Mouse (Mus musculus): ENCODE data around the gene Gapvd1. TPM values are rescaled to one million over a fixed set of nuclear protein-coding genes. Genes with fewer than 3 reads are reported as not detected.

The Gapvd1 gene
- polyA plus RNA-seq, 1 experiment, result 42.5 TPM

DNA sequence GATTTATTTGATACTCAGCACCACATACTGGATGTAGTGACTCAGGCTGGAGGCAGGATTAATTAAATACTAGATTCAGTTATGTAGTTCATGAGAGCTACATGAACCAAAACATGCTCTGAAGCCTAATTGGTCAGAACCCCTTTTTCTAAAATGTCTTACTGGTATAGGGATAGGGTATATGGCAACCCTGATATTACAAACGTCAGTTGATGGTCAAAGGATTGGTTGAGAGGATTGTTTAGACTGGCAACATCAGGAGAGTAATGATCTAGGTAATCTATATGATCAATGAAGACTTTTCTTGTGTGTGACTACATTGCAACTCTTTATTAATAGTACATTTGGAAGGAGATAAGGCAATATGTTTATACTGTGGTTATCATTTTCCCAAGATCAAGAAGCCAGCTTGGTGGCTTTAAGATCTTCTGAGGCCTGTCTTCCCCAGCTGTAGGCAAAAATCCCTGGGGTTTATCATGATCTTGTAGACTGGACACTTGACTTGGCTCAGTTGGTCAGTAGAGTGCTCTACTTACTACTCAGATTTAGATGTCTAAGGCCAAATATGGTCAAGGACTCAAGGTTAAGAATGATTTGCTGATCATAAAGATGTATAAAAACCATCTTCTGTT is 22.3 kb upstream of the Gapvd1 start:
- 46% methylated on average over 1 of the region's 1 CpGs for WGBS
- TF ChIP-seq CTCF (IDR thresholded peaks at IDR 0.05; ENCODE audit: control insufficient read depth, insufficient read depth, low read length), result no peak
- TF ChIP-seq POLR2A (IDR thresholded peaks at IDR 0.05; ENCODE audit: borderline replicate concordance, control insufficient read depth, low read depth, low read length), result no peak
- Histone ChIP-seq H3K4me3 (replicated peaks; ENCODE audit: control insufficient read depth, low read depth, low read length) (no peak overlapping the region), H3K27ac (ENCODE audit: control insufficient read depth, insufficient read depth, low read depth, low read length, poor library complexity) (no peak overlapping the region), H3K4me1 (ENCODE audit: control insufficient read depth, insufficient read depth, low read length) (no peaks in the 10 kb centered on the region; the same call in 1 of the 2 replicates)

DNA sequence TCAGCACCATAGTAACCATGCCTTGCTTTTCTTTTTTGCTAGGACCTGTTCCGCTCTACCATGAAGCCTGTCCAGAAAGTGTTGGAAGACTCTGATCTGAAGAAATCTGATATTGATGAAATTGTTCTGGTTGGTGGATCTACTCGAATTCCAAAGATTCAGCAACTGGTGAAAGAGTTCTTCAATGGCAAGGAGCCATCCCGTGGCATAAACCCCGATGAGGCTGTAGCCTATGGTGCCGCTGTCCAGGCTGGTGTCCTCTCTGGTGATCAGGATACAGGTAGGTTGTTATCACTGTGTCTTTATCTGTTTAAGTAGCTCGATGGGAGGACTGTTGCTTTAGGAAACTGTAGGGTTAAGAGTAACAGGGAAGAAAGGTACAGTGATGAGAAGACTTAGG is 19.5 kb upstream of the Gapvd1 start:
- Histone ChIP-seq H3K27ac (ENCODE audit: control insufficient read depth, insufficient read depth, low read depth, low read length, poor library complexity) (no peak overlapping the region), H3K4me1 (ENCODE audit: control insufficient read depth, insufficient read depth, low read length) (no peaks in the 10 kb centered on the region; the same call in 1 of the 2 replicates), H3K4me3 (replicated peaks; ENCODE audit: control insufficient read depth, low read depth, low read length) (no peak overlapping the region)
- TF ChIP-seq CTCF (IDR thresholded peaks at IDR 0.05; ENCODE audit: control insufficient read depth, insufficient read depth, low read length), result no peak
- no peak for TF ChIP-seq POLR2A (IDR thresholded peaks at IDR 0.05; ENCODE audit: borderline replicate concordance, control insufficient read depth, low read depth, low read length)
- WGBS, result 77% methylated on average over 6 of the region's 6 CpGs

DNA sequence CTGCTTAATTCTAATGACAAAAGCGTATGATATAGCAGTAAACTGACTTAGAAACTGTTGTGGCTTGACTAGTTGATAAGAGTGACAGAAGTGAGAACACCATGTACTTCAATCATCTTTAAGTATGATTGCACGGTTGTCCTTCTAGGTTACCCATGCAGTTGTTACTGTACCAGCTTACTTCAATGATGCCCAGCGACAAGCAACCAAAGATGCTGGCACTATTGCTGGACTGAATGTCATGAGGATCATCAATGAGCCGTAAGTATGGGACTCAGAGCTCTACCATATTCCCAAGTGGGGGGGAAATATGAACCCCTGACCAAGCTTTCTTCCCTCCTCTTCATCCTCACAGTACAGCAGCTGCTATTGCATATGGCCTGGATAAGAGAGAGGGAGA is 18.6 kb upstream of the Gapvd1 start:
- H3K4me1 ChIP-seq (ENCODE audit: control insufficient read depth, insufficient read depth, low read length), result no peaks in the 10 kb centered on the region; the same call in 1 of the 2 replicates
- 75% methylated on average over 4 of the region's 4 CpGs for WGBS
- H3K27ac ChIP-seq (ENCODE audit: control insufficient read depth, insufficient read depth, low read depth, low read length, poor library complexity), result no peak overlapping the region
- no peak for TF ChIP-seq POLR2A (IDR thresholded peaks at IDR 0.05; ENCODE audit: borderline replicate concordance, control insufficient read depth, low read depth, low read length)
- TF ChIP-seq CTCF (IDR thresholded peaks at IDR 0.05; ENCODE audit: control insufficient read depth, insufficient read depth, low read length), result no peak
- peak overlapping the region; percentile 25 for H3K4me3 ChIP-seq (replicated peaks; ENCODE audit: control insufficient read depth, low read depth, low read length)

DNA sequence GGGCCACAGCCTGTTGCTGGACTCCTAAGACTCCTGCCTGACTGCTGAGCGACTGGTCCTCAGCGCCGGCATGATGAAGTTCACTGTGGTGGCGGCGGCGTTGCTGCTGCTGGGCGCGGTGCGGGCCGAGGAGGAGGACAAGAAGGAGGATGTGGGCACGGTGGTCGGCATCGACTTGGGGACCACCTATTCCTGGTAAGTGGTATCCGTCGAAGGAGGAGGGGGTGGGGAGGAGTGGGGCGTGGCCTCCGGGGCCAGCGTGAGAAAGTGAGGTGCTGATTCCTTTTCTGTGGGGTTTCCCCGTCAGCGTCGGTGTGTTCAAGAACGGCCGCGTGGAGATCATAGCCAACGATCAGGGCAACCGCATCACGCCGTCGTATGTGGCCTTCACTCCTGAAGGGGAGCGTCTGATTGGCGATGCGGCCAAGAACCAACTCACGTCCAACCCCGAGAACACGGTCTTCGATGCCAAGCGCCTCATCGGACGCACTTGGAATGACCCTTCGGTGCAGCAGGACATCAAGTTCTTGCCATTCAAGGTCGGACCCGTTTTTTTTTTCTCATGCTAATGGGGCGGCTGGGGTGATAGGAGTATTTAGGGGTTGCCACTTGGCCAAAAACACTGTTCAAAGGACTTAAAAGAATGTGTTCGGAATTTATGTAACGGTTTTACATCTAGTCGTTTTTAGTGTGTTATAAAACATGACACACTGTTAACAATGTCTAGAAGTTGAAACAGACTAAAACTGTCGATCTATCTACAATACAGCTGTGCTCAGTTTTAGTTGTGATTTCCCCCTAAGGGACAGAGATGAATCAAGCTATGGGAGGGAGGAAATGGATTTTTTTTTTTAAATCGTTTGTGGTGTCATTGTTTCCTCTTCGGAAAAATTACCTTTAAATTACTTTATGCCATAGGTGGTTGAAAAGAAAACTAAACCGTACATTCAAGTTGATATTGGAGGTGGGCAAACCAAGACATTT is 17.5 kb upstream of the Gapvd1 start:
- H3K27ac ChIP-seq (ENCODE audit: control insufficient read depth, insufficient read depth, low read depth, low read length, poor library complexity), result peak overlapping the region; percentile 93
- H3K4me3 ChIP-seq (replicated peaks; ENCODE audit: control insufficient read depth, low read depth, low read length), result peak overlapping the region; percentile 93
- no peaks in the 10 kb centered on the region; the same call in 1 of the 2 replicates for H3K4me1 ChIP-seq (ENCODE audit: control insufficient read depth, insufficient read depth, low read length)
- WGBS, result under 1% methylated on average over 50 of the region's 50 CpGs
- TF ChIP-seq POLR2A (IDR thresholded peaks at IDR 0.05; ENCODE audit: borderline replicate concordance, control insufficient read depth, low read depth, low read length) (peak; percentile 45; the same call in 1 of the 2 replicates), CTCF (IDR thresholded peaks at IDR 0.05; ENCODE audit: control insufficient read depth, insufficient read depth, low read length) (no peak)

DNA sequence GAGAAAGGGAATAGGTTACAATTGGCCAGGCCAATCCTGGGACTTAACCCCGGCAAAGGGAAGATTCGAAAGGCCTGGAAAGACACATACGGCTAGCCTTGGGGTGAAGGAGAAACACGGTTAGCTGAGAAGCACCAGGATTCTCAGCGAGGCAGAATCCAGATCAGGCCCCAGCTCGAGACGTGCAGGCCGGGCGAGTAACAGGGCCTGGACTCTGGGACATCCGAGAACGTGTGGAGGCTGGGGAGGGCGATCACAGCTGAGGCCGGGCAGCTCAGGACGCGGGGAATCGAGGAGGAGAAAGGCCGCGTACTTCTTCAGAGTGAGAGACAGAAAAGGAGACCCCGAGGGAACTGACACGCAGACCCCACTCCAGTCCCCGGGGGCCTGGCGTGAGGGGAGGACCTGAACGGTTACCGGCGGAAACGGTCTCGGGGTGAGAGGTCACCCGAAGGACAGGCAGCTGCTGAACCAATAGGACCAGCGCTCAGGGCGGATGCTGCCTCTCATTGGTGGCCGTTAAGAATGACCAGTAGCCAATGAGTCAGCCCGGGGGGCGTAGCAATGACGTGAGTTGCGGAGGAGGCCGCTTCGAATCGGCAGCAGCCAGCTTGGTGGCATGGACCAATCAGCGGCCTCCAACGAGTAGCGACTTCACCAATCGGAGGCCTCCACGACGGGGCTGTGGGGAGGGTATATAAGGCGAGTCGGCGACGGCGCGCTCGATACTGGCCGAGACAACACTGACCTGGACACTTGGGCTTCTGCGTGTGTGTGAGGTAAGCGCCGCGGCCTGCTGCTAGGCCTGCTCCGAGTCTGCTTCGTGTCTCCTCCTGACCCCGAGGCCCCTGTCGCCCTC is 16.6 kb upstream of the Gapvd1 start, which contains the start of gene Hspa5:
Gene Hspa5, plus strand, starts transcription at position 603 of the 859 bp plus-strand sequence.
- WGBS, result under 1% methylated on average over 60 of the region's 60 CpGs
- H3K27ac ChIP-seq (ENCODE audit: control insufficient read depth, insufficient read depth, low read depth, low read length, poor library complexity), result peak within 1 kb of the TSS; percentile 93
- peak; percentile 100 for TF ChIP-seq POLR2A (IDR thresholded peaks at IDR 0.05; ENCODE audit: borderline replicate concordance, control insufficient read depth, low read depth, low read length)
- TF ChIP-seq CTCF (IDR thresholded peaks at IDR 0.05; ENCODE audit: control insufficient read depth, insufficient read depth, low read length), result 0 out of 2 replicates have a peak, but pooled peaks have one; percentile 16
- peak within 1 kb of the TSS; percentile 93 for H3K4me3 ChIP-seq (replicated peaks; ENCODE audit: control insufficient read depth, low read depth, low read length)
- no peaks in the 10 kb centered on the region; the same call in 1 of the 2 replicates for H3K4me1 ChIP-seq (ENCODE audit: control insufficient read depth, insufficient read depth, low read length)

DNA sequence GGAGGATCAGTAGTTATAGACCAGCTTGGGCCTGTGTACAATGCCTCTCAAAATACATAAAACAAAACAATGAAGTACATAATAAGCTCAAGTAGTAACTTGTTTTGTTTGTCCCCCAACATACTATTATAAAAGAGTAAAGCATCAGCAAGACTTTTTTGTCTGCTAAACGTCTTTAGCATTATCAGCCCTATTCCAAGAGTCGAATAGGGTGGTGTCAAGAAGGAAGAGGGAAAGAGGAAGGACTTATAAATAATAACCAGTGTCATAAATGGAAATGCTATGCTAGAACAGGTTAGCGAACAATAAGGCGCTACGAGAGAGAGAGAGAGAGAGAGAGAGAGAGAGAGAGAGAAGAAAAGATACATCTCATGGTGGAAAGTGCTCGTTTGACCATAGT is 15.9 kb upstream of the Gapvd1 start:
- Histone ChIP-seq H3K27ac (ENCODE audit: control insufficient read depth, insufficient read depth, low read depth, low read length, poor library complexity) (peak overlapping the region; percentile 87; the same call in 1 of the 2 replicates), H3K4me3 (replicated peaks; ENCODE audit: control insufficient read depth, low read depth, low read length) (peak overlapping the region; percentile 79), H3K4me1 (ENCODE audit: control insufficient read depth, insufficient read depth, low read length) (no peaks in the 10 kb centered on the region; the same call in 1 of the 2 replicates)
- 1% methylated on average over 6 of the region's 6 CpGs for WGBS
- no peak for TF ChIP-seq CTCF (IDR thresholded peaks at IDR 0.05; ENCODE audit: control insufficient read depth, insufficient read depth, low read length)
- no peak for TF ChIP-seq POLR2A (IDR thresholded peaks at IDR 0.05; ENCODE audit: borderline replicate concordance, control insufficient read depth, low read depth, low read length)

GRCm38 (mm10) chr2:34770049-34770448 is 15.0 kb upstream of the Gapvd1 start:
- Histone ChIP-seq H3K27ac (ENCODE audit: control insufficient read depth, insufficient read depth, low read depth, low read length, poor library complexity) (no peak overlapping the region), H3K4me1 (ENCODE audit: control insufficient read depth, insufficient read depth, low read length) (no peaks in the 10 kb centered on the region; the same call in 1 of the 2 replicates), H3K4me3 (replicated peaks; ENCODE audit: control insufficient read depth, low read depth, low read length) (no peak overlapping the region)
- WGBS, result 74% methylated on average over 2 of the region's 2 CpGs
- no peak for TF ChIP-seq POLR2A (IDR thresholded peaks at IDR 0.05; ENCODE audit: borderline replicate concordance, control insufficient read depth, low read depth, low read length)
- TF ChIP-seq CTCF (IDR thresholded peaks at IDR 0.05; ENCODE audit: control insufficient read depth, insufficient read depth, low read length), result no peak
